Mouse (Mus musculus): ENCODE results near the gene Glipr2. TPM values are rescaled to one million over a fixed set of nuclear protein-coding genes. Genes with fewer than 3 reads are reported as not detected.

Glipr2 gene
- polyA plus RNA-seq (2012; rRNA removed) = 3.2 and 9.7 TPM in 2 replicates

- peak within 1 kb of the TSS; percentile 82 for H3K4me3 ChIP-seq (ENCODE audit: low read depth, low read length)
- H3K36me3 ChIP-seq (ENCODE audit: control insufficient read depth, insufficient read depth, low read length) = no peaks in the 10 kb centered on the region
- H3K27me3 ChIP-seq (ENCODE audit: control insufficient read depth, insufficient read depth, low read length) = no peaks in the 10 kb centered on the region
- H3K27ac ChIP-seq (ENCODE audit: insufficient read depth, low read depth, low read length) = 0 out of 2 replicates have a peak within 1 kb of the TSS, but pooled peaks have one; percentile 17
- TF ChIP-seq POLR2A (IDR thresholded peaks at IDR 0.05; ENCODE audit: low read depth, low read length) (no peak), CTCF (IDR thresholded peaks at IDR 0.05; ENCODE audit: extremely low read depth, insufficient read length, insufficient replicate concordance, low read depth, low read length) (peak; percentile 79)
- WGBS = under 1% methylated on average over 45 of the region's 45 CpGs
- H3K4me1 ChIP-seq (ENCODE audit: control insufficient read depth, insufficient read depth, insufficient read length, low read length) = peaks cover 44% of the 10 kb centered on the region
Observed at GRCm38 (mm10) chr4:43957292-43957845, at the start of gene Glipr2. Glipr2 (plus strand) TSS chr4:43957401.

- TF ChIP-seq CTCF (IDR thresholded peaks at IDR 0.05; ENCODE audit: extremely low read depth, insufficient read length, insufficient replicate concordance, low read depth, low read length) (no peak), POLR2A (IDR thresholded peaks at IDR 0.05; ENCODE audit: low read depth, low read length) (no peak)
- WGBS = 86% methylated on average over 5 of the region's 5 CpGs
- no peak overlapping the region for H3K27ac ChIP-seq (ENCODE audit: insufficient read depth, low read depth, low read length)
- H3K27me3 ChIP-seq (ENCODE audit: control insufficient read depth, insufficient read depth, low read length) = no peaks in the 10 kb centered on the region
- H3K4me3 ChIP-seq (ENCODE audit: low read depth, low read length) = no peak overlapping the region
- no peaks in the 10 kb centered on the region; the same call in 1 of the 2 replicates for H3K36me3 ChIP-seq (ENCODE audit: control insufficient read depth, insufficient read depth, low read length)
- no peaks in the 10 kb centered on the region for H3K4me1 ChIP-seq (ENCODE audit: control insufficient read depth, insufficient read depth, insufficient read length, low read length)
Observed at GRCm38 (mm10) chr4:43918221-43918620, 39.0 kb upstream of the Glipr2 start.

DNA sequence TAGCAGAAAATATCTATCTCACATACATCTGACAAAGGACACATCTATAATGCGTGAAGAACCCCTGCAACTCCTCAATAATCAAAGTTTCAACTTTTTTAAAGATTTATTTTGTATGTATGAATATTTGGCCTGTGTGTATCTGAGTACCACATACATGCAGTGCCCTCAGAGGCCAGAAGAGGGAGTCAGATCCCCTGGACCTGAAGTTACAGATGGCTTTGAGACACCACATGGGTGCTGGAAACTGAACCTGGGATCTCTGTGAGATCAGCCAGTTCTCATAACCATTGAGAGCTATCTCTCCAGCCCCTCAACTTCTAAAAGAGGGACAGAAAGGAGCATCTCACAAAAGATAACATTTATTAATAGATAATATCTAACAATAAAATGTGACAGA, 36.6 kb upstream of the Glipr2 start:
- H3K27me3 ChIP-seq (ENCODE audit: control insufficient read depth, insufficient read depth, low read length) = no peaks in the 10 kb centered on the region
- no peak overlapping the region for H3K27ac ChIP-seq (ENCODE audit: insufficient read depth, low read depth, low read length)
- TF ChIP-seq POLR2A (IDR thresholded peaks at IDR 0.05; ENCODE audit: low read depth, low read length) (no peak), CTCF (IDR thresholded peaks at IDR 0.05; ENCODE audit: extremely low read depth, insufficient read length, insufficient replicate concordance, low read depth, low read length) (no peak)
- no peaks in the 10 kb centered on the region; the same call in 1 of the 2 replicates for H3K36me3 ChIP-seq (ENCODE audit: control insufficient read depth, insufficient read depth, low read length)
- 94% methylated on average over 1 of the region's 1 CpGs for WGBS
- H3K4me1 ChIP-seq (ENCODE audit: control insufficient read depth, insufficient read depth, insufficient read length, low read length) = no peaks in the 10 kb centered on the region
- no peak overlapping the region for H3K4me3 ChIP-seq (ENCODE audit: low read depth, low read length)

DNA sequence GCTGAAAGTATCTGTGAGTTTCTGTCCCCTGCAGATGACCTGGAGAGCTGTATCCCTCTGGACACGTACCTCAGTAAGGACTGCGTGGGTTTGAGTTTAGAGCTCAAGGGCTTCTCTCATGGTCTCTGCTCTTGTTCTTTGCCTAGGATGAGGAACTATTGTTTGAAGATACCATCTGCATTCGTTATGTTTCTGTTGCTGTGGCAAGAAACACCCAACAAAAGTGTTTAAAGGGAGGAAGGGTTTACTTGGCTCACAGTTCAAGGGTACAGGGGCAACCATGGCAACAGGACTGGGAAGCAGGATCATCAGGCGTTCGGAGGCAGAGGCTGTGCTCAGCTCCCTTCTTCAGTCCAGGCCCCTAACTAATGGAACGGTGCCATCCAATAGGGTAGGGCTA, 32.1 kb upstream of the Glipr2 start:
- no peak for TF ChIP-seq POLR2A (IDR thresholded peaks at IDR 0.05; ENCODE audit: low read depth, low read length)
- TF ChIP-seq CTCF (IDR thresholded peaks at IDR 0.05; ENCODE audit: extremely low read depth, insufficient read length, insufficient replicate concordance, low read depth, low read length) = no peak
- H3K36me3 ChIP-seq (ENCODE audit: control insufficient read depth, insufficient read depth, low read length) = no peaks in the 10 kb centered on the region
- WGBS = 85% methylated on average over 6 of the region's 6 CpGs

DNA sequence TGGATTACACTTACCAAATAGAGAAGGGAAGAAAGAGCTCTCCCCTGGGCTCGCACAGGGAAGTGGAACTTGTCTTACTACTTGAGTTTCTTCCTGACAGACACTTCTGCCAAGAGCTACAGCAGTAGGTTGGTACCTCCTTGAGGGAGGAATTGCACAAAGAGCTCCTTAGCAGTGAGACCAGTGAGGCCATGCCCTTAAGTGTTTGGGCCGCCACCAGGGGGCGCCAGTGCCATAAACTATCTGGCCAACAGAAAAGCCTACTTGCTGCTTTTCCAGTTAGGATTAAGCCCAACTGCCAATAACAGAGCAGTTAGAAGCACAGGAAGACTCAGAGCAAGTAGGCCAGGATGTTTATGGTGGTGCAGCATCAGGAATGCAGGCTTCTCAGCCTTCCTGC, 31.4 kb upstream of the Glipr2 start:
- Histone ChIP-seq H3K27ac (ENCODE audit: insufficient read depth, low read depth, low read length) (no peak overlapping the region), H3K4me1 (ENCODE audit: control insufficient read depth, insufficient read depth, insufficient read length, low read length) (no peaks in the 10 kb centered on the region), H3K36me3 (ENCODE audit: control insufficient read depth, insufficient read depth, low read length) (no peaks in the 10 kb centered on the region), H3K4me3 (ENCODE audit: low read depth, low read length) (no peak overlapping the region), H3K27me3 (ENCODE audit: control insufficient read depth, insufficient read depth, low read length) (no peaks in the 10 kb centered on the region)
- WGBS = 6% methylated on average over 3 of the region's 3 CpGs
- no peak for TF ChIP-seq POLR2A (IDR thresholded peaks at IDR 0.05; ENCODE audit: low read depth, low read length)
- peak; percentile 92; the same call in 1 of the 2 replicates for TF ChIP-seq CTCF (IDR thresholded peaks at IDR 0.05; ENCODE audit: extremely low read depth, insufficient read length, insufficient replicate concordance, low read depth, low read length)

More for the DNA sequence above, 32.1 kb upstream of the Glipr2 start:
- H3K4me1 ChIP-seq (ENCODE audit: control insufficient read depth, insufficient read depth, insufficient read length, low read length) = no peaks in the 10 kb centered on the region
- no peaks in the 10 kb centered on the region for H3K27me3 ChIP-seq (ENCODE audit: control insufficient read depth, insufficient read depth, low read length)
- no peak overlapping the region for H3K27ac ChIP-seq (ENCODE audit: insufficient read depth, low read depth, low read length)
- H3K4me3 ChIP-seq (ENCODE audit: low read depth, low read length) = no peak overlapping the region

DNA sequence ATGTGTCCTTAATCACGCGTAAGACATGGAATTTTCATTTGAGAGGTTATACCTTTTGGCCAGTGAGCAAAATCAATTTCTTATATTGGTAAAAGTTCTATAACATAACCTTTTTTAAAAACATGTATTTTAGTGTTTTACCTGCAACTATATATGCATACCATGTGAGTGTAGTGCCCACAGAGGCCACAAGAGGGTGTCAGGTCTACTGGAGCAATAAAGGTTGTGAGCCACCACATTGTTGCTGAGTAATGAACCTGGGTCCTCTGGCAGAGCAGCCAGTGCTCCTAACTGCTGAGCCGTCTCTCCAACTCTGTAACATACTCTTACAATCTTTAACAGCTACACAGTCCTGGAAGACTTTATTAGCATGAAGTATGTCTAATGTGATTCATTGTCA, 29.4 kb upstream of the Glipr2 start:
- 97% methylated on average over 3 of the region's 3 CpGs for WGBS
- H3K36me3 ChIP-seq (ENCODE audit: control insufficient read depth, insufficient read depth, low read length) = no peaks in the 10 kb centered on the region

DNA sequence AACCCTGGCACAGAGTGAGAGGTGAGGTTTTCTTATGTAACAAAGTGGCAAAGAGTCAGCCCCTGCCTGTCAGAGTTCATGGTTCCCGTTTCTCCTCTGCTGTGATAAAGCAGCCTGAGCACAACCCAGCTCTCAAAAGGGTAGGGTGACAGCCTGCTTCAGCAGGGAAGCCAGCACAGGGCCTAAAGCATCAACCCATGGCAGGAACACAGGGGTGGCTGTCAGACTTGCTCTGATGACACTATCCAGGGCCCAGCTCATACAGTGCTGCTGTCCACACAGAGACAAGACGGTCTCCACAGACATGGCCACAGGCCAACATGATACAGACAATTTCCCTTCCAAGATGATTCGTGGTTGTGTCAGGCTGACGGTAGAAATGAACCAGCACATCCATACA, 25.3 kb upstream of the Glipr2 start:
- no peaks in the 10 kb centered on the region for H3K27me3 ChIP-seq (ENCODE audit: control insufficient read depth, insufficient read depth, low read length)
- H3K4me1 ChIP-seq (ENCODE audit: control insufficient read depth, insufficient read depth, insufficient read length, low read length) = peaks cover 12% of the 10 kb centered on the region
- H3K4me3 ChIP-seq (ENCODE audit: low read depth, low read length) = no peak overlapping the region
- WGBS = 79% methylated on average over 4 of the region's 4 CpGs
- TF ChIP-seq CTCF (IDR thresholded peaks at IDR 0.05; ENCODE audit: extremely low read depth, insufficient read length, insufficient replicate concordance, low read depth, low read length) (no peak), POLR2A (IDR thresholded peaks at IDR 0.05; ENCODE audit: low read depth, low read length) (no peak)
- no peaks in the 10 kb centered on the region for H3K36me3 ChIP-seq (ENCODE audit: control insufficient read depth, insufficient read depth, low read length)
- no peak overlapping the region for H3K27ac ChIP-seq (ENCODE audit: insufficient read depth, low read depth, low read length)

More for the DNA sequence above, 29.4 kb upstream of the Glipr2 start:
- H3K27me3 ChIP-seq (ENCODE audit: control insufficient read depth, insufficient read depth, low read length) = no peaks in the 10 kb centered on the region
- TF ChIP-seq POLR2A (IDR thresholded peaks at IDR 0.05; ENCODE audit: low read depth, low read length) = no peak
- TF ChIP-seq CTCF (IDR thresholded peaks at IDR 0.05; ENCODE audit: extremely low read depth, insufficient read length, insufficient replicate concordance, low read depth, low read length) = peak; percentile 42; the same call in 1 of the 2 replicates
- H3K27ac ChIP-seq (ENCODE audit: insufficient read depth, low read depth, low read length) = no peak overlapping the region
- no peak overlapping the region for H3K4me3 ChIP-seq (ENCODE audit: low read depth, low read length)
- H3K4me1 ChIP-seq (ENCODE audit: control insufficient read depth, insufficient read depth, insufficient read length, low read length) = peaks cover under 1% of the 10 kb centered on the region; the same call in 1 of the 2 replicates

All from small intestine, adult 2 months (tissue).